Comparison of ENCODE assay signal across 13 mouse cellular contexts in the genomic region with DNA sequence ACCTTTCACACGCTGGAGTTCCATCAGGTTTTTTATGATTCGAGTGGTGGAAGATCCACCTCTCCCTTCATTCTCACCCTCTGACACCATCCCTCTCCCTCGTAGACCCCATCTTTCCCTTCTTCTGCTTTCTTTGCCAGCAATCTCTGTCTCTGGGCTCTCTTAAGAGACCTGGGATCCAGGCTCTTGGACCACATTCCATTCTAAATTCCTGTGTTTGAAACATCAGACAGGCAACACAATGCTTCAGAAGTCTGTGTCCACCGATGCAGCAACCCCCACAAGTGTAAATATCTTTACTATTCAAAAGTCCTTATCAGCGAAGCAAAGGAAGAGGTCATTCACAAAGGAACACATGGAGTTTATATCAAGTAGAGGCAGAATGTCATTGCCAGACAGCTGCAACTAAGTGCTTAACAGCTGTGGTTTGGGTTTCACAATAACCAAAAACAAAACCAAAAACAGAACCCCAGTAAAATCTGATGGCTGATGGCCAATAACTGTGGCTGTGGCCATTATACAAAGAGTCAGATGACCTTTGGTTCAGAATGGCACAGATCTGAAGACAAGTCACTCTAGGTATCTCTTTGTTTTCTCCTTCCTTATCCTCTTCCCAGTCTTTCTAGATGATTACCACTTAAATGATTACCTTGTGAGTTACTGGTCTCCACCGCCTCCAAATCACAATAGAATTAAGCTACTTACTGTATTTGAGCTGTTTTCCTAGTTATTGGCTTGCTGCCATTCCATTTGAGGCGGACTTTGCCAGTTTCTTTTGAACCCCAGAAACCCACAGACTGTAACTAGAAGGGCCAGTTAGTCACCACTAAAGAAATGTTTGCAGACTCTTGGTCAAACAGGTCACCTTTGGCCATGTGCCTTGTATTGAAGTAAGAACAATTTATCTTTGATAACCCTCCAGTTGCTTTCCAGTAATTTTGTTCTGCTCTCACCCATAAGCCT.
DNase-seq lines count a peak whose midpoint lies in the region; ATAC-seq and TF ChIP-seq lines count a peak whose summit lies in the region.
"Had no signal": no experiment of that assay in that cellular context is flagged by ENCODE, and none has a peak within 500 bp of the region (broad histone marks: within the 10 kb centered on the region; RNA-seq: fewer than 3 reads in every experiment).

No protein-coding gene starts in this region.

- H3K4me1 ChIP-seq in lung, embryonic 14.5 days (ENCODE audit: insufficient read depth), result peaks cover 15% of the 10 kb centered on the region
- H3K4me1 ChIP-seq in stomach, embryonic 16.5 days (ENCODE audit: control insufficient read depth, insufficient read depth, low read length), result peaks cover 3% of the 10 kb centered on the region; the same call in 1 of the 2 replicates
- no peaks in the 10 kb centered on the region for H3K4me1 ChIP-seq in midbrain, embryonic 13.5 days (replicated peaks)

- no peak overlapping the region for H3K9ac ChIP-seq in lung, embryonic 14.5 days
- H3K9ac ChIP-seq in stomach, embryonic 16.5 days (ENCODE audit: low read length), result no peak overlapping the region
- H3K9ac ChIP-seq in midbrain, embryonic 13.5 days (replicated peaks), result no peak overlapping the region

- no peaks in the 10 kb centered on the region for H3K9me3 ChIP-seq in lung, embryonic 14.5 days (ENCODE audit: low read depth, low read length)
- no peaks in the 10 kb centered on the region for H3K9me3 ChIP-seq in stomach, embryonic 16.5 days (replicated peaks; ENCODE audit: control insufficient read depth, low read length)
- H3K9me3 ChIP-seq in midbrain, embryonic 13.5 days, result no peaks in the 10 kb centered on the region

- peak; percentile 88 for ATAC-seq in lung, embryonic 14.5 days (ENCODE audit: insufficient read depth)
- peak; percentile 66; the same call in 1 of the 2 replicates for ATAC-seq in stomach, embryonic 16.5 days (ENCODE audit: insufficient read depth, low FRiP score)
- ATAC-seq in midbrain, embryonic 13.5 days, result no peak
- ATAC-seq: inflammation-experienced regulatory T-cells, adult 6 months had no signal

- WGBS in lung, embryonic 14.5 days, result 19% methylated on average over 7 of the region's 7 CpGs
- 37% methylated on average over 7 of the region's 7 CpGs for WGBS in stomach, embryonic 16.5 days
- 79% methylated on average over 7 of the region's 7 CpGs for WGBS in midbrain, embryonic 13.5 days

- H3K4me3 ChIP-seq in lung, embryonic 14.5 days (ENCODE audit: low read depth, low read length), result no peak overlapping the region
- H3K4me3 ChIP-seq in stomach, embryonic 16.5 days (replicated peaks; ENCODE audit: low read length), result no peak overlapping the region
- no peak overlapping the region for H3K4me3 ChIP-seq in midbrain, embryonic 13.5 days (replicated peaks)
- H3K4me3 ChIP-seq: erythroblast, embryonic 14.5 days had no signal

- H3K36me3 ChIP-seq in lung, embryonic 14.5 days (ENCODE audit: insufficient read depth), result no peaks in the 10 kb centered on the region
- H3K36me3 ChIP-seq in stomach, embryonic 16.5 days (ENCODE audit: control insufficient read depth, insufficient read depth, low read length), result no peaks in the 10 kb centered on the region
- no peaks in the 10 kb centered on the region for H3K36me3 ChIP-seq in midbrain, embryonic 13.5 days

- intact Hi-C loops in heart, postnatal 36 days (cut with DNase I), result loop anchor here (1.0 kb wide), 1 partner anchor 52 kb away; no protein-coding TSS in a partner anchor

- H3K27ac ChIP-seq in lung, embryonic 14.5 days (ENCODE audit: low read depth), result peak overlapping the region; percentile 34
- no peak overlapping the region; the same call in 1 of the 2 replicates for H3K27ac ChIP-seq in stomach, embryonic 16.5 days (ENCODE audit: low read length)
- H3K27ac ChIP-seq in midbrain, embryonic 13.5 days, result no peak overlapping the region

- no peak overlapping the region; the same call in 1 of the 2 replicates for H3K4me2 ChIP-seq in lung, embryonic 14.5 days
- H3K4me2 ChIP-seq in stomach, embryonic 16.5 days (ENCODE audit: low read depth, low read length), result no peak overlapping the region
- no peak overlapping the region for H3K4me2 ChIP-seq in midbrain, embryonic 13.5 days (replicated peaks)

- DNase-seq in adrenal gland, postnatal 10 days, result peak; percentile 8
- DNase-seq in adrenal gland, postnatal 25 days, result no peak
- peak; percentile 89 for DNase-seq in lung, embryonic 14.5 days
- DNase-seq in lung, postnatal 4 days, result no peak
- peak; percentile 8 to 28 for DNase-seq in heart, postnatal 36 days
- DNase-seq in kidney, postnatal 25 days, result no peak
- DNase-seq: cerebellum, postnatal 10 days; gastrocnemius, postnatal 14 days; thymus, postnatal 36 days had no signal

- no peaks in the 10 kb centered on the region for H3K27me3 ChIP-seq in lung, embryonic 14.5 days (ENCODE audit: insufficient read depth, low read length)
- no peaks in the 10 kb centered on the region for H3K27me3 ChIP-seq in stomach, embryonic 16.5 days (ENCODE audit: control insufficient read depth, insufficient read depth, low read length)
- no peaks in the 10 kb centered on the region for H3K27me3 ChIP-seq in midbrain, embryonic 13.5 days

- TF ChIP-seq CTCF in lung, embryonic 14.5 days (IDR thresholded peaks at IDR 0.05; ENCODE audit: low read depth), result no peak

Comparison
In these comparisons a context has a peak if more than half of its experiments do, and no peak if none do; other contexts are left out.
1. DNase-seq: peak in adrenal gland, postnatal 10 days (single experiment), lung, embryonic 14.5 days (single experiment) and heart, postnatal 36 days (2 of 2); none in adrenal gland, postnatal 25 days (single experiment), lung, postnatal 4 days (0 of 2) and kidney, postnatal 25 days (0 of 2).